Mouse (Mus musculus) ovary, adult 2 months (tissue): ENCODE data around the gene 1810010D01Rik. TPM values are rescaled to one million over a fixed set of nuclear protein-coding genes. Genes with fewer than 3 reads are reported as not detected.

ENCODE experiments used
- polyA plus RNA-seq: library from polyadenylated mRNA; depleted of rRNA; stranded (reverse); fragments of >200 nt; gene quantifications from 2 replicates; pipeline ENCODE4 v1.2.3, GENCODE M21; 2012; rRNA removed

Gene 1810010D01Rik
- polyA plus RNA-seq = 3.2 and 5.8 TPM in 2 replicates

DNA sequence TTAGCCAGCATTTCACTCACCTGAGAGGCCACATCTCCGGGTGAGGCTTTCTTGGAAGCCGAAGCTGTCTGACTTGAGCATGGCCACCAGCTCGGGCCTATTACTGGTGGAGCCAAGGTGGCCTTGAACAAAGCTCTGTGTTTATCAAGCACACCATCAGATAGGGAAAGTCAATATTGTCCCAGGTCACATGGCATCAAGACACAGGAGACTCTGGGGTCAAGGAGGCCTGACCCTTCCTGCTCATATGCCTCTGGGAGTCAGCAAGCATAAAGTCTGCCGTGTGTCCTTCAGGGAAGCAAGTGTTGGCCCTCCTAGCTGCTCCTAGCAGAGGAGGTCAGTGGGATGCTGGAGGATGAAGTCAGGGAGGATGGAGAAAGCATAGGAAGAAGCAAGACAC, at the start of gene 1810010D01Rik:
Gene 1810010D01Rik, minus strand, starts transcription at position 114 of the 400 bp plus-strand sequence.

Other genes starting within 250 kb of the 1810010D01Rik start
- 37.2 and 39.1 TPM in 2 replicates for gene Tpcn2, start 75.9 kb upstream of the 1810010D01Rik start, polyA plus RNA-seq
- 34.0 and 51.8 TPM in 2 replicates for gene Mrgprf, start 92.7 kb upstream of the 1810010D01Rik start, polyA plus RNA-seq
- not detected in 2 replicates for gene Mrgprd, start 106.7 kb upstream of the 1810010D01Rik start, polyA plus RNA-seq